In genomic region chr12:87418921-87419320, GRCm38 (mm10) we compare ENCODE assay signal across 13 mouse cellular contexts. TPM values are rescaled to one million over a fixed set of nuclear protein-coding genes. Genes with fewer than 3 reads are reported as not detected.
DNase-seq lines count a peak whose midpoint lies in the region; ATAC-seq lines count a peak whose summit lies in the region.
"Had no signal": no experiment of that assay in that cellular context is flagged by ENCODE, and none has a peak within 500 bp of the region (broad histone marks: within the 10 kb centered on the region; RNA-seq: fewer than 3 reads in every experiment).

No protein-coding gene starts in this region.

- ATAC-seq in embryonic facial prominence, embryonic 14.5 days (ENCODE audit: low read depth) = peak; percentile 73
- ATAC-seq in hindbrain, embryonic 16.5 days = peak; percentile 92
- peak; percentile 89 for ATAC-seq in neural tube, embryonic 15.5 days (ENCODE audit: low FRiP score)
- ATAC-seq: activated CD4-positive, CD25-positive, alpha-beta regulatory T cell, adult 4 months had no signal

- DNase-seq in left cerebral cortex, postnatal 14 days (ENCODE audit: low spot score in 2 of 2) = peak; percentile 45 to 68
- no peak for DNase-seq in left cerebral cortex, adult 8-10 months (ENCODE audit: low spot score in 2 of 2)
- DNase-seq in embryonic facial prominence, embryonic 14.5 days (ENCODE audit: low spot score) = peak; percentile 78
- no peak for DNase-seq in natural killer cell, adult 2 months (ENCODE audit: low spot score in 2 of 2)
- DNase-seq in heart, embryonic 10.5 days (ENCODE audit: low spot score) = no peak
- no peak for DNase-seq in adrenal gland, adult (ENCODE audit: inconsistent age in 2 of 2, low spot score in 1 of 2)
- DNase-seq: cerebellum, adult 18-20 months; kidney, postnatal 14 days; liver, embryonic 13.5 days; thymus, postnatal 14 days had no signal

- intact Hi-C loops in left cerebral cortex, postnatal 14 days (cut with DNase I) = no loop called here

- H3K9ac ChIP-seq in embryonic facial prominence, embryonic 14.5 days (ENCODE audit: low read depth, low read length) = no peak overlapping the region
- H3K9ac ChIP-seq in hindbrain, embryonic 16.5 days (ENCODE audit: low read depth, low read length) = no peak overlapping the region
- H3K9ac ChIP-seq in neural tube, embryonic 15.5 days (replicated peaks) = no peak overlapping the region
- H3K9ac ChIP-seq: liver, embryonic 13.5 days had no signal

- peaks cover 12% of the 10 kb centered on the region for H3K36me3 ChIP-seq in embryonic facial prominence, embryonic 14.5 days (ENCODE audit: control insufficient read depth, insufficient read depth, low read length)
- H3K36me3 ChIP-seq in hindbrain, embryonic 16.5 days (ENCODE audit: control insufficient read depth, insufficient read depth, low read length) = no peaks in the 10 kb centered on the region
- H3K36me3 ChIP-seq in neural tube, embryonic 15.5 days = peaks cover 5% of the 10 kb centered on the region
- peaks cover 15% of the 10 kb centered on the region; the same call in 1 of the 2 replicates for H3K36me3 ChIP-seq in heart, embryonic 10.5 days

- no peaks in the 10 kb centered on the region for H3K9me3 ChIP-seq in embryonic facial prominence, embryonic 14.5 days (ENCODE audit: control insufficient read depth, low read length)
- H3K9me3 ChIP-seq in hindbrain, embryonic 16.5 days (ENCODE audit: control insufficient read depth, low read length) = no peaks in the 10 kb centered on the region
- H3K9me3 ChIP-seq in neural tube, embryonic 15.5 days (replicated peaks) = no peaks in the 10 kb centered on the region
- no peaks in the 10 kb centered on the region for H3K9me3 ChIP-seq in heart, embryonic 10.5 days
- H3K9me3 ChIP-seq: liver, embryonic 13.5 days had no signal

- H3K27ac ChIP-seq in embryonic facial prominence, embryonic 14.5 days (replicated peaks; ENCODE audit: low read depth, low read length) = no peak overlapping the region
- H3K27ac ChIP-seq in hindbrain, embryonic 16.5 days (ENCODE audit: low read depth, low read length) = peak overlapping the region; percentile 75
- H3K27ac ChIP-seq in neural tube, embryonic 15.5 days (replicated peaks) = peak overlapping the region; percentile 83
- no peak overlapping the region for H3K27ac ChIP-seq in heart, embryonic 10.5 days
- H3K27ac ChIP-seq: liver, embryonic 13.5 days had no signal

- H3K4me2 ChIP-seq in embryonic facial prominence, embryonic 14.5 days (ENCODE audit: low read depth, low read length) = no peak overlapping the region
- no peak overlapping the region for H3K4me2 ChIP-seq in hindbrain, embryonic 16.5 days (ENCODE audit: low read length)
- H3K4me2 ChIP-seq in neural tube, embryonic 15.5 days = peak overlapping the region; percentile 27
- H3K4me2 ChIP-seq: liver, embryonic 13.5 days had no signal

- no peaks in the 10 kb centered on the region for H3K4me1 ChIP-seq in embryonic facial prominence, embryonic 14.5 days (ENCODE audit: control insufficient read depth, insufficient read depth, low read length)
- H3K4me1 ChIP-seq in hindbrain, embryonic 16.5 days (ENCODE audit: control insufficient read depth, insufficient read depth, low read depth, low read length) = peaks cover 9% of the 10 kb centered on the region
- peaks cover 13% of the 10 kb centered on the region for H3K4me1 ChIP-seq in neural tube, embryonic 15.5 days
- H3K4me1 ChIP-seq in heart, embryonic 10.5 days = peaks cover 7% of the 10 kb centered on the region; the same call in 1 of the 2 replicates

- H3K4me3 ChIP-seq in embryonic facial prominence, embryonic 14.5 days (ENCODE audit: low read depth, low read length) = no peak overlapping the region
- H3K4me3 ChIP-seq in hindbrain, embryonic 16.5 days (ENCODE audit: low read length) = no peak overlapping the region
- H3K4me3 ChIP-seq in neural tube, embryonic 15.5 days (replicated peaks) = no peak overlapping the region
- H3K4me3 ChIP-seq in heart, embryonic 10.5 days = no peak overlapping the region
- H3K4me3 ChIP-seq: liver, embryonic 13.5 days had no signal

- 69% methylated on average over 5 of the region's 5 CpGs for WGBS in embryonic facial prominence, embryonic 14.5 days
- whole genome bisulfite sequencing in hindbrain, embryonic 16.5 days = 14% methylated on average over 5 of the region's 5 CpGs
- WGBS in neural tube, embryonic 15.5 days = 20% methylated on average over 5 of the region's 5 CpGs
- WGBS in heart, embryonic 10.5 days = 77% methylated on average over 5 of the region's 5 CpGs

- no peaks in the 10 kb centered on the region for H3K27me3 ChIP-seq in embryonic facial prominence, embryonic 14.5 days (replicated peaks; ENCODE audit: control insufficient read depth, insufficient read depth, low read length)
- H3K27me3 ChIP-seq in hindbrain, embryonic 16.5 days (replicated peaks; ENCODE audit: control insufficient read depth, insufficient read depth, low read length) = no peaks in the 10 kb centered on the region
- H3K27me3 ChIP-seq in neural tube, embryonic 15.5 days (replicated peaks) = no peaks in the 10 kb centered on the region
- no peaks in the 10 kb centered on the region for H3K27me3 ChIP-seq in heart, embryonic 10.5 days (ENCODE audit: insufficient read depth, poor library complexity, severe bottlenecking)
- H3K27me3 ChIP-seq: liver, embryonic 13.5 days had no signal

RNA-seq across cellular contexts. Expression of gene Slirp, which starts 24.8 kb away (rescaled TPM):
- 10 to 100 TPM; 79.6 to 93.9 TPM for total RNA-seq in left cerebral cortex, postnatal 14 days (2021)
- total RNA-seq in left cerebral cortex, adult 8-10 months (2022) = 100 to 1,000 TPM; 101 to 134 (median 108) TPM
- polyA plus RNA-seq in embryonic facial prominence, embryonic 14.5 days (2014; fragmentation: Nextera tagmentation; extraction: Ambion mirVana) = 282 and 304 TPM in 2 replicates
- polyA plus RNA-seq in hindbrain, embryonic 16.5 days (2015; fragmentation: Nextera tagmentation; extraction: Ambion mirVana) = 185 and 200 TPM in 2 replicates
- 246 and 286 TPM in 2 replicates for polyA plus RNA-seq in neural tube, embryonic 15.5 days (2015; fragmentation: Nextera tagmentation; extraction: Ambion mirVana)
- 265 and 273 TPM in 2 replicates for polyA plus RNA-seq in heart, embryonic 10.5 days (2016; fragmentation: Nextera tagmentation; extraction: Ambion mirVana)

RNA-seq across cellular contexts. Expression of gene Alkbh1, which starts 24.9 kb away (rescaled TPM):
- 10 to 100 TPM; 17.1 to 17.2 TPM for total RNA-seq in left cerebral cortex, postnatal 14 days (2021)
- total RNA-seq in left cerebral cortex, adult 8-10 months (2022) = 10 to 100 TPM; 18.8 to 22.9 (median 19.0) TPM
- 36.7 and 39.4 TPM in 2 replicates for polyA plus RNA-seq in embryonic facial prominence, embryonic 14.5 days (2014; fragmentation: Nextera tagmentation; extraction: Ambion mirVana)
- 35.4 and 37.1 TPM in 2 replicates for polyA plus RNA-seq in hindbrain, embryonic 16.5 days (2015; fragmentation: Nextera tagmentation; extraction: Ambion mirVana)
- polyA plus RNA-seq in neural tube, embryonic 15.5 days (2015; fragmentation: Nextera tagmentation; extraction: Ambion mirVana) = 41.5 and 42.9 TPM in 2 replicates
- polyA plus RNA-seq in heart, embryonic 10.5 days (2016; fragmentation: Nextera tagmentation; extraction: Ambion mirVana) = 49.2 and 61.9 TPM in 2 replicates

RNA-seq across cellular contexts. Expression of gene Sptlc2, which starts 30.8 kb away (rescaled TPM):
- total RNA-seq in left cerebral cortex, postnatal 14 days (2021) = 10 to 100 TPM; 43.8 to 49.1 TPM
- total RNA-seq in left cerebral cortex, adult 8-10 months (2022) = 10 to 100 TPM; 27.6 to 37.0 (median 32.7) TPM
- polyA plus RNA-seq in embryonic facial prominence, embryonic 14.5 days (2014; fragmentation: Nextera tagmentation; extraction: Ambion mirVana) = 73.3 and 77.1 TPM in 2 replicates
- polyA plus RNA-seq in hindbrain, embryonic 16.5 days (2015; fragmentation: Nextera tagmentation; extraction: Ambion mirVana) = 64.8 and 68.5 TPM in 2 replicates
- polyA plus RNA-seq in neural tube, embryonic 15.5 days (2015; fragmentation: Nextera tagmentation; extraction: Ambion mirVana) = 64.6 and 74.8 TPM in 2 replicates
- polyA plus RNA-seq in heart, embryonic 10.5 days (2016; fragmentation: Nextera tagmentation; extraction: Ambion mirVana) = 76.7 and 76.9 TPM in 2 replicates

RNA-seq across cellular contexts. Expression of gene Snw1, which starts 53.2 kb away (rescaled TPM):
- 10 to 100 TPM; 50.5 to 54.1 TPM for total RNA-seq in left cerebral cortex, postnatal 14 days (2021)
- 10 to 100 TPM; 65.5 to 74.1 (median 70.7) TPM for total RNA-seq in left cerebral cortex, adult 8-10 months (2022)
- 102 and 118 TPM in 2 replicates for polyA plus RNA-seq in embryonic facial prominence, embryonic 14.5 days (2014; fragmentation: Nextera tagmentation; extraction: Ambion mirVana)
- polyA plus RNA-seq in hindbrain, embryonic 16.5 days (2015; fragmentation: Nextera tagmentation; extraction: Ambion mirVana) = 92.7 and 99.0 TPM in 2 replicates
- polyA plus RNA-seq in neural tube, embryonic 15.5 days (2015; fragmentation: Nextera tagmentation; extraction: Ambion mirVana) = 96.2 and 107 TPM in 2 replicates
- 94.5 and 116 TPM in 2 replicates for polyA plus RNA-seq in heart, embryonic 10.5 days (2016; fragmentation: Nextera tagmentation; extraction: Ambion mirVana)

Comparison
In these comparisons a context has a peak if more than half of its experiments do, and no peak if none do; other contexts are left out.
1. DNase-seq: peak in left cerebral cortex, postnatal 14 days (2 of 2) and embryonic facial prominence, embryonic 14.5 days (single experiment); none in left cerebral cortex, adult 8-10 months (0 of 2), natural killer cell, adult 2 months (0 of 2), heart, embryonic 10.5 days (single experiment) and adrenal gland, adult (0 of 2).
2. H3K27ac ChIP-seq: peak in hindbrain, embryonic 16.5 days (single experiment) and neural tube, embryonic 15.5 days (single experiment); none in embryonic facial prominence, embryonic 14.5 days (single experiment) and heart, embryonic 10.5 days (single experiment).
3. Peak in every context shown above with its lines, with median percentiles within 50 percentile points of each other: ATAC-seq.